Mouse (Mus musculus): Measurements from ENCODE around the gene Ms4a14. TPM values are rescaled to one million over a fixed set of nuclear protein-coding genes. Genes with fewer than 3 reads are reported as not detected.
A peak's percentile ranks its signal among the peaks of the same experiment; 100 is the strongest.
"Not testable (repeated sequence)": the region's sequence is repeated elsewhere in the genome, so short reads cannot be mapped to it uniquely, and the experiment has no call there.

Ms4a14 gene
- polyA plus RNA-seq, 1 experiment from 2014 or later, result 0.03 TPM

DNA sequence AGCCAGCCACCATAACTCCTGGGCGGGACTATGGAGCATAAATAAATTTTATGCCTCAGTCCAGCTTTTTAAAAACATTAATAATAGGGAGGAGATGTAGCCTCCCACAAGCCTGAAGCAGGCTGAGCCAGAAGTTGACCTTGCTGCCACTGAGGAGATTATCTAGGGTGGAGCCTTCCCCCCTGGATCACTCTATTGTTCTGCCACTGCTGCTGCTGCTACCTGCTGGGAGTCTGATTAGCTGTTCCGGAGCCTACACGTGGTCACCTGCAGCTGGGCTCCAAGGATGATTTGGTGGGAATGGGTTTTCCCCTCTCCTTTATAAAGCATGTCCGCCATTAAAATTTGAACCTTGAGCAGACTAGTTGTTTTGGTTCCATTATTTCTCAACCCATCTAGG, 14.7 kb downstream of the Ms4a14 start:
- not testable (repeated sequence) for H3K4me2 ChIP-seq; ATAC-seq (ENCODE audit: low read depth); H3K9ac ChIP-seq; H3K27me3 ChIP-seq; H3K27ac ChIP-seq; H3K4me1 ChIP-seq (replicated peaks); H3K4me3 ChIP-seq (replicated peaks); DNase-seq; H3K9me3 ChIP-seq (replicated peaks); H3K36me3 ChIP-seq
- 43% methylated on average over 4 of the region's 4 CpGs for WGBS (ENCODE audit: insufficient replicate concordance)

DNA sequence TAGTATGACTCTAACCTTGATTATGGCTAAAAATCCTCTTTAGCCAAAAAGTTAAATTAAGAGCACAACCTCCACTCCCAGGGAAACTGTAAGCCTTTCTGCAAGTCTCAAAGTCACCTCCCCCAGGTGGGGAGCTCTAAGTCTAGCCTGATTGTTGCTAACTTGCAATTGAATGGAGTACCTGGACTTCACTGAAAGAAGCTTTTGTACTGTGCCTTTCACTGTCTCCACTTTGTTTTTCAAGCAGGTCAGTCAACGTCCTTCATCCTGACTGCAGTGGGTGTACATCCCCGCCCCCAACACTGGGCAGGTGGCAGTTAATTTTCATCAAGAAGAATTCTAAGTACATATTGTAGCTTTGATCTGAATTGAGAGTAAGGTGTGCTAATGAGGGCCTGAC, 15.3 kb downstream of the Ms4a14 start:
- Histone ChIP-seq H3K27me3 (no peaks in the 10 kb centered on the region), H3K4me1 (replicated peaks) (no peaks in the 10 kb centered on the region), H3K36me3 (no peaks in the 10 kb centered on the region), H3K4me3 (replicated peaks) (no peak overlapping the region), H3K27ac (no peak overlapping the region), H3K9ac (no peak overlapping the region), H3K9me3 (replicated peaks) (no peaks in the 10 kb centered on the region), H3K4me2 (no peak overlapping the region)
- no peak for ATAC-seq (ENCODE audit: low read depth)
- 49% methylated on average over 2 of the region's 2 CpGs for WGBS (ENCODE audit: insufficient replicate concordance)
- no peak for DNase-seq

DNA sequence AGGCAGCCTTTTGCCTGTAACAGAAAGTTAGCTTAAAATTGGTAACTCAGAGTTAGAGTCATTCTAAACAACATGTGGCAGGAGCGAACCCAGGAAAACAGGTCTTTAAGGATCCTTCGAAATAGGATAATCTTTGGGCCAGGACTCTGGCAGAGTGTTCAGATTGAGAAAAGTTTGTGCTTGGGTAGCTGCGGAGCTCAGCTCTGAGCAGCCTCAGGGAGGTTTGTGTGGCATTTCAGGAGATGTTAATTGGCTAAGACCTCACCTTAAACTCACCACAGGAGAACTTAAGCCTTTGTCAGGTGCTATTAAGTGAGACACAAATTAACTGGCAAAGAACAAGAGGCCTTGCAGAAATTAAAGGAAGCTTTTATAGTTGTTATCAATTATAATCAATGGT, 20.6 kb downstream of the Ms4a14 start:
- DNase-seq; ATAC-seq (ENCODE audit: low read depth); H3K27ac ChIP-seq; H3K27me3 ChIP-seq; H3K36me3 ChIP-seq; H3K9ac ChIP-seq; H3K9me3 ChIP-seq (replicated peaks); H3K4me3 ChIP-seq (replicated peaks); H3K4me1 ChIP-seq (replicated peaks): not testable (repeated sequence)
- WGBS (ENCODE audit: insufficient replicate concordance), result 13% methylated on average over 3 of the region's 3 CpGs
- peak overlapping the region; percentile 61 for H3K4me2 ChIP-seq

DNA sequence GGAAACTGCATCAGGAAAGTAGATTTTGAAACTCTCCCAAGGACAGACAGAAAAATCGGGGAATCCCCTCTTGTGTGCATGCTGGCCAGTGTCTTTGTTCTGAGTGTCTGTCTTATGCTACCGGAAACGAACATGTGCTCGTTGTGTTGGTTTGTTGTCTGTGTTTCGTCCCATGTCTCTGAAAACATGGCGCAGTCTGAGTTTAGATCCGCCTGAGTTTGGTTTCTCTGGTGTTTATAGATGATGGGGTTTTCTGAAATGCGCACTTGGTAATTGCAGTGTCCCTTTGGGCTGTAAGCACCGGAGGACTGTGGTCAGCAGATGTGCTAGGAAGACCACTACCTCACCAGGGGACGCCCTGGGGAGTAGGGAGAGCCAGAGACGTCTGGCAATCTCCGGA, 21.3 kb downstream of the Ms4a14 start:
- Histone ChIP-seq H3K36me3 (no peaks in the 10 kb centered on the region), H3K4me1 (replicated peaks) (no peaks in the 10 kb centered on the region), H3K9ac (no peak overlapping the region), H3K4me3 (replicated peaks) (peak overlapping the region; percentile 44), H3K9me3 (replicated peaks) (no peaks in the 10 kb centered on the region), H3K27me3 (no peaks in the 10 kb centered on the region), H3K4me2 (peak overlapping the region; percentile 61), H3K27ac (no peak overlapping the region)
- WGBS (ENCODE audit: insufficient replicate concordance), result 2% methylated on average over 12 of the region's 12 CpGs
- no peak for ATAC-seq (ENCODE audit: low read depth)
- DNase-seq, result peak; percentile 0

DNA sequence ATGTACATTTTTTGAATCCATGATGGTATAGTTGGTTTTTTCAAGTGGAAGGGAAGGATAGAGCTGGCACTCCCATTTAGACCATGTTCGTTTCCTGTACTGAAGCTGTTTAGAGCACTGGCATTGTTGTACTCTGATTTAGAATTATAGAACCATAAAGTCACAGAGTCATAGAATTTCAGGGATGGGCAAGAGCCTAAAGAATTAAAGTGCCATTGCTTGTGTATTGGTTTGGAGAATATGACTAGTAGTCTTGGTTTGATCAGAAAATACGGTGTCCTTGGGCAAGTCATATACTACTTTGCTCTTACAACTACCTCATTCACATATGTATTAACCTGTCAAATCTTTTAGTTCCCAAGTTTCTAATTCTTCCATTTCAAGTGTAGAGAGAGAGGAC, 30.5 kb downstream of the Ms4a14 start, which contains the start of gene Ms4a5:
TSS of gene Ms4a5 (minus strand) at position 101 of the 400 bp plus-strand sequence.
- H3K9me3 ChIP-seq (replicated peaks), result no peaks in the 10 kb centered on the region
- no peaks in the 10 kb centered on the region for H3K4me1 ChIP-seq (replicated peaks)
- H3K4me3 ChIP-seq (replicated peaks), result no peak within 1 kb of the TSS
- DNase-seq (no peak), ATAC-seq (ENCODE audit: low read depth) (no peak)
- 66% methylated on average over 2 of the region's 2 CpGs for WGBS (ENCODE audit: insufficient replicate concordance)
- no peaks in the 10 kb centered on the region for H3K36me3 ChIP-seq
- H3K27me3 ChIP-seq, result no peaks in the 10 kb centered on the region
- H3K9ac ChIP-seq, result no peak within 1 kb of the TSS
- no peak within 1 kb of the TSS for H3K27ac ChIP-seq
- no peak within 1 kb of the TSS for H3K4me2 ChIP-seq

DNA sequence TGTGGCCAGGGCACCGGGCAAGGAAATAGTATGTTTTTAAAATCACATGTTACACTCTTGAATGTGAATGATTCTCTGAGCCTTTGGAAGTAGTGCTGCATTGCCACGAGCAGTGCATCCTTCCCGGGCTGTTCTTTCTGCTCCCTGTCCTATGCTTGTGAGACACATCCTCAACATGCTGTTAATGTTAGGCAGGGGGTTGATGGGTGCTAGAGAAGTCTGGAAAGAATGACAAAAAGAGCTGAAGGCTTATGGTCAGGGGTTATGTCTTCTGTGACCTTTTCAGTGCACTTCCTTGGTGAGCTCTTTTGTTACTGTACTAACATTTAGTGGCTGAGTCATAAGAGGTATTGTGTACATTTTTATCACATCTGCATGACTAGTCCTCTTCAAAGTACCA, 34.0 kb downstream of the Ms4a14 start:
- no peaks in the 10 kb centered on the region for H3K27me3 ChIP-seq
- H3K9ac ChIP-seq, result no peak overlapping the region
- no peak overlapping the region for H3K27ac ChIP-seq
- no peak for ATAC-seq (ENCODE audit: low read depth)
- no peaks in the 10 kb centered on the region for H3K4me1 ChIP-seq (replicated peaks)
- no peaks in the 10 kb centered on the region for H3K36me3 ChIP-seq
- no peak overlapping the region for H3K4me3 ChIP-seq (replicated peaks)
- DNase-seq, result no peak
- no peaks in the 10 kb centered on the region for H3K9me3 ChIP-seq (replicated peaks)
- WGBS (ENCODE audit: insufficient replicate concordance), result 60% methylated on average over 3 of the region's 3 CpGs
- H3K4me2 ChIP-seq, result no peak overlapping the region

DNA sequence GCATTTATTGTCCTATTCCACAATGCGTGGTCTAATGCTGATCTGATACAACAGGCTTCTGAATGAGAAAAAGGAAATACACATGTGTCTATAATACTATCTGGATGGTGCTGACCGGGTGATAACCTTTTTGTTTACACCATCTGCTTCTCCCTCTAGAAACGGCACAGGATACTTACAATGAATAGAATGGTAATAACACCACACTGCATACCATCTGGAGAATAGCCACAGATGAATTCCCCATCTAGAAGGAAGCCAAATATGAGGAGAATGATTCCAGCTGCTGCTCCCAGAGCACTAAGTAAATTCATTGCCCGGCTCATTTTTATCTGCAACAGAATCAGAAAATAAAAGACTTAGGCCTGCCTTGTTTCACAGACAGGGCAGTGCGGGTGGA, 37.8 kb downstream of the Ms4a14 start:
- Histone ChIP-seq H3K4me2 (no peak overlapping the region), H3K27ac (no peak overlapping the region), H3K27me3 (no peaks in the 10 kb centered on the region), H3K9me3 (replicated peaks) (no peaks in the 10 kb centered on the region), H3K36me3 (no peaks in the 10 kb centered on the region), H3K9ac (no peak overlapping the region), H3K4me1 (replicated peaks) (no peaks in the 10 kb centered on the region), H3K4me3 (replicated peaks) (no peak overlapping the region)
- ATAC-seq (ENCODE audit: low read depth), result no peak
- DNase-seq, result no peak
- 57% methylated on average over 5 of the region's 5 CpGs for WGBS (ENCODE audit: insufficient replicate concordance)

DNA sequence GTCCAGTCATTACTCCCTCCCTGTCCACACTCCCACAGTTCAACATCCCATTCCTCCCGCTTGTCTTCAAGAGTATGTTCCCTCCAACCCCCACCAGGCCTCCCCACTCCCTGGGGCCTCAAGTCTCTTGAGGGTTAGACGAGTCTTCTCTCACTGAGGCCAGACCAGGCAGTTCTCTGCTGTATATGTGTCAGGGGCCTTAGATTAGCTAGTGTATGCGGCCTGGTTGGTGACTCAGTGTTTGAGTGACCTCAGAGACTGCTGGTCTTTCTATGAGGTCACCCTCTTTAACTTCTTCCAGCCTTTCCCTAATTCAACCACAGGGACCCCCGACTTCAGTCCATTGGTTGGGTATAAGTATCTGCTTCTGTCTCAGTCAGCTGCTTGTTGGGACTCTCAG, 47.3 kb downstream of the Ms4a14 start:
- no peak overlapping the region for H3K27ac ChIP-seq
- 63% methylated on average over 4 of the region's 4 CpGs for WGBS (ENCODE audit: insufficient replicate concordance)
- DNase-seq (no peak), ATAC-seq (ENCODE audit: low read depth) (no peak)
- no peaks in the 10 kb centered on the region for H3K36me3 ChIP-seq
- no peaks in the 10 kb centered on the region for H3K4me1 ChIP-seq (replicated peaks)
- H3K4me3 ChIP-seq (replicated peaks), result no peak overlapping the region
- no peak overlapping the region for H3K4me2 ChIP-seq
- H3K9ac ChIP-seq, result no peak overlapping the region
- H3K9me3 ChIP-seq (replicated peaks), result no peaks in the 10 kb centered on the region
- H3K27me3 ChIP-seq, result no peaks in the 10 kb centered on the region

DNA sequence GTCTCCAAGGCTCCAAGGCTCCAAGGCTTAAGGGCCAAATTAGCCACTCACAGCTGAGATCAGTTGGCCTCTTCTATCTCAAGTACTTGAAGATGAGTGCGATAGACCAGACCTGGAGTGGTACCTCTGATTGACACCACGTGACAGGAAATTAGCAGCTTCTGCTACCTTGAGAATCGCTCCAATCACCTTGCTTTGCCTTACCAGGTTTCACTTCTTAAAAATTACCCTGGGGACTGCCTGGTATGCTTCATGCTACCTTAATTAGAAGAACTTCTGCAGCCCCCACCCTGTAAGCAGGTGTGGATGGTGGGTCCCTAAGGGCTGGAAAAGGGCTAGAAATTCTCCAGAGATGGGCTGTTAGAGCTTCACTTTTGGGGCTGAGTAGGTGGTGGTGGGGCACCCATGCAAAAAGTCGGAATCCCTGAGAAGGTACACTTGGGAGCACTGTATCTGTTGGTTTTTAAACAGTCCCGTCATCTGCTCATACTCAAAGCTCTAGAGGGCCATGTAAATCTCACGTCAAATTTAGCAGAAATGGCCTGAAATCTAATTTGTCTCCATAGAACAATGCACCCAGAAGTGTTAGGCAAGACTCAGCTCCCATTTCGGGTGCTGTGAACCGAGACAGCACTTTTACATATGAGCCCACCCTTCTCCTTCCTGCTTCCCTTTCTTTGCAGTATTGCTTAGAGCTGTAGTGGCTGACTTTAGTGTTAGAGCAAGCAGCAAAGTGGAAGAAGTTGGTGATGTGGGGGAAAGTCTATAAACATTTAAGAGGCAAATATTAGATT, 48.0 kb downstream of the Ms4a14 start, which contains the start of gene Ms4a1:
TSS of gene Ms4a1 (minus strand) at position 190 of the 794 bp plus-strand sequence.
- DNase-seq, result no peak

DNA sequence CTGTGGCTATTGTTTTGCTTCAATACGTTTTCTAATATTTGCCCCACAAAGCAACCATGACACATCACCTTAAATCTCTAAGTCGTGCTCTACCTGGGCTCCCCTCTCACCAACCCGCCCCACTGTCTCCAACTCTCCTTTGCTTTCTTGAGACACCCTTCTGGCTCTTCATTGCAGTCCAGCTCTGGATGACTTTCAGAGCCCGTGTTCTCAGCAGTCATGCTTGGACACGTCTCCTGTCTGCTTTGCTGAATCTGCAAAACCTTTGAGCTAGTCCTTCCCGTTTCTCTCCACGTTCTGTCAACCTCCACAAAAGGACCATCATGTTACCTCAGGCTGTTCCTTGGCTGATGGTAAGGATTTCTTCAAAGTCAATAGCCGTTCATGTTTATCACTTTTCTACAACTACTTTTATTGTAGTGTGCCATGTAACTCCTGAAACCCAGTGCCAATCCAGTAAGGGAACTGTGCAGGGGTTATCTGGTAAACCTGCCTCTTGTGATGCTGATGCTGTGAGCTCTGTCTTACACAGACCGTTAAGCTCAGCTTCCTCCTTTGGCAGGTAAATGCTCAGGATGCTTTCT, 49.6 kb downstream of the Ms4a14 start:
- no peak overlapping the region for H3K4me2 ChIP-seq
- ATAC-seq (ENCODE audit: low read depth) (no peak), DNase-seq (no peak)
- H3K9me3 ChIP-seq (replicated peaks), result no peaks in the 10 kb centered on the region
- H3K27ac ChIP-seq, result no peak overlapping the region
- no peak overlapping the region for H3K4me3 ChIP-seq (replicated peaks)
- no peaks in the 10 kb centered on the region for H3K4me1 ChIP-seq (replicated peaks)
- H3K36me3 ChIP-seq, result no peaks in the 10 kb centered on the region
- H3K9ac ChIP-seq, result no peak overlapping the region
- H3K27me3 ChIP-seq, result no peaks in the 10 kb centered on the region
- 66% methylated on average over 9 of the region's 9 CpGs for WGBS (ENCODE audit: insufficient replicate concordance)

More for the DNA sequence above, 48.0 kb downstream of the Ms4a14 start, which contains the start of gene Ms4a1:
- Histone ChIP-seq H3K4me2 (no peak within 1 kb of the TSS), H3K9me3 (replicated peaks) (no peaks in the 10 kb centered on the region), H3K4me3 (replicated peaks) (no peak within 1 kb of the TSS), H3K4me1 (replicated peaks) (no peaks in the 10 kb centered on the region), H3K9ac (no peak within 1 kb of the TSS), H3K27ac (no peak within 1 kb of the TSS), H3K36me3 (no peaks in the 10 kb centered on the region), H3K27me3 (no peaks in the 10 kb centered on the region)
- WGBS (ENCODE audit: insufficient replicate concordance), result 57% methylated on average over 8 of the region's 8 CpGs
- no peak for ATAC-seq (ENCODE audit: low read depth)

DNA sequence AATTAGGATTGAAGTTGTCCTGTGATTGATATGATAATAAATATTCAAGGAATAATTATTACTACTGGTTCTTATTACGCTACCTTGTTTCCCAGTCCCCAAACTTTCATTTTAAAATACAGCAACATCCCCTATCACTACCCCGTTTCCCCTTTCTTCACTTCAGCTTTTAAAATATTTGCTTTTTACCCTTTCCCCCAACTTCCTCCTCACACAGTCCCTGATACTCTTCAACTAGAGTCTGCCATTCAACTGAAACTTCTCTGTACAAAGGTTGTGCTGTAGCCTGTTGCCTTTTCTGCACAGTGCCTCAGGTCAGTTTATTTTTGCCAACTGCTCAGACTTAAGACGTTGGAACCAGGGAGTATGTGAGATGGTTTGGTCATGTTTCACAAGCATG, 50.7 kb downstream of the Ms4a14 start:
- no peak overlapping the region for H3K4me2 ChIP-seq
- WGBS (ENCODE audit: insufficient replicate concordance), result 33% methylated on average over 3 of the region's 3 CpGs
- no peaks in the 10 kb centered on the region for H3K36me3 ChIP-seq
- H3K9ac ChIP-seq, result no peak overlapping the region
- DNase-seq (no peak), ATAC-seq (ENCODE audit: low read depth) (no peak)
- H3K27me3 ChIP-seq, result no peaks in the 10 kb centered on the region
- H3K4me3 ChIP-seq (replicated peaks), result no peak overlapping the region
- H3K9me3 ChIP-seq (replicated peaks), result no peaks in the 10 kb centered on the region
- H3K4me1 ChIP-seq (replicated peaks), result no peaks in the 10 kb centered on the region
- no peak overlapping the region for H3K27ac ChIP-seq

DNA sequence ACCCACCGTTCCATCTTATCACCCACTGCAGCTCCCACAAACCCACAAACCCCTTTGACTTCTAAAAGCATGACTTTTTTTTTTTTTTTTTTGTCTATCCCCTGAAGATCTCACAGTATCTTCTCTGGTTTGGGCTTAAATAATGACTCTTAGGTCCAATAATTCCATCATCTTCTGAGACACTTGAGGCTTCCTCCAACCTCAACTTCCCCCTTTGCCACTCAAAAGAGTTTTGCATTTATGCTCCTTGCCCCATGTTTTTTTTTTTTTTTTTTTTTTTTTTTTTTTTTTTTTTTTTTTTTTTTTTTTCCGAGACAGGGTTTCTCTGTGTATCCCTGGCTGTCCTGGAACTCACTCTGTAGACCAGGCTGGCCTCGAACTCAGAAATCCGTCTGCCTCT, 51.3 kb downstream of the Ms4a14 start:
- H3K4me3 ChIP-seq (replicated peaks); H3K4me1 ChIP-seq (replicated peaks); ATAC-seq (ENCODE audit: low read depth); H3K4me2 ChIP-seq; H3K9me3 ChIP-seq (replicated peaks); H3K27ac ChIP-seq; H3K9ac ChIP-seq; DNase-seq; H3K36me3 ChIP-seq; H3K27me3 ChIP-seq: not testable (repeated sequence)
- WGBS (ENCODE audit: insufficient replicate concordance), result 42% methylated on average over 4 of the region's 4 CpGs
